In genomic region chr16:35715771-35716170, GRCm38 (mm10) we compare ENCODE assay signal across 16 mouse cellular contexts. TPM values are rescaled to one million over a fixed set of nuclear protein-coding genes. Genes with fewer than 3 reads are reported as not detected.
DNase-seq lines count a peak whose midpoint lies in the region; ATAC-seq and TF ChIP-seq lines count a peak whose summit lies in the region.
"Had no signal": no experiment of that assay in that cellular context is flagged by ENCODE, and none has a peak within 500 bp of the region (broad histone marks: within the 10 kb centered on the region; RNA-seq: fewer than 3 reads in every experiment).

No protein-coding gene starts in this region.

- peaks cover 4% of the 10 kb centered on the region for H3K36me3 ChIP-seq in hindbrain, postnatal 0 days (ENCODE audit: insufficient read depth, low read length)
- H3K36me3 ChIP-seq in hindbrain, embryonic 10.5 days: peaks cover 18% of the 10 kb centered on the region
- peaks cover 9% of the 10 kb centered on the region for H3K36me3 ChIP-seq in midbrain, postnatal 0 days (ENCODE audit: insufficient read depth, low read length)

- no peaks in the 10 kb centered on the region for H3K27me3 ChIP-seq in hindbrain, postnatal 0 days (ENCODE audit: insufficient read depth, low read length)
- no peaks in the 10 kb centered on the region for H3K27me3 ChIP-seq in hindbrain, embryonic 10.5 days (ENCODE audit: insufficient read depth, poor library complexity, severe bottlenecking)
- H3K27me3 ChIP-seq in midbrain, postnatal 0 days (ENCODE audit: insufficient read depth, low read length): no peaks in the 10 kb centered on the region
- H3K27me3 ChIP-seq: embryonic facial prominence, embryonic 12.5 days; forebrain, embryonic 13.5 days; forebrain, embryonic 15.5 days had no signal

- ATAC-seq in hindbrain, postnatal 0 days: no peak
- ATAC-seq in midbrain, postnatal 0 days (ENCODE audit: low FRiP score): no peak
- ATAC-seq: forebrain, embryonic 13.5 days had no signal

- no peak for TF ChIP-seq CTCF in hindbrain, postnatal 0 days (IDR thresholded peaks at IDR 0.05; ENCODE audit: low read depth)
- TF ChIP-seq CTCF in midbrain, postnatal 0 days (IDR thresholded peaks at IDR 0.05): no peak

- no peaks in the 10 kb centered on the region for H3K9me3 ChIP-seq in hindbrain, postnatal 0 days (ENCODE audit: low read length)
- peaks cover 2% of the 10 kb centered on the region; the same call in 1 of the 2 replicates for H3K9me3 ChIP-seq in hindbrain, embryonic 10.5 days
- H3K9me3 ChIP-seq in midbrain, postnatal 0 days (ENCODE audit: low read length): no peaks in the 10 kb centered on the region
- H3K9me3 ChIP-seq: embryonic facial prominence, embryonic 10.5 days; embryonic facial prominence, embryonic 12.5 days; forebrain, embryonic 13.5 days; forebrain, embryonic 15.5 days had no signal

- DNase-seq in adrenal gland, adult 2 months: peak; percentile 52
- no peak for DNase-seq in adrenal gland, postnatal 25 days
- DNase-seq in hindbrain, postnatal 0 days (ENCODE audit: low spot score): no peak
- DNase-seq in hindbrain, embryonic 10.5 days (ENCODE audit: low spot score): no peak
- DNase-seq in adrenal gland, postnatal 14 days: peak; percentile 64
- DNase-seq in mesoderm, embryonic 11.5 days (ENCODE audit: low read depth, low spot score): peak; percentile 49
- DNase-seq in midbrain, postnatal 0 days (ENCODE audit: low spot score): no peak
- DNase-seq in spleen, postnatal 14 days (ENCODE audit: low spot score in 2 of 2): no peak
- DNase-seq: cerebellum, adult 11-12 months; cerebellum, adult 2 months; cerebellum, adult 9-10 months; forebrain, postnatal 0 days had no signal

- 88% methylated on average over 5 of the region's 5 CpGs for WGBS in hindbrain, postnatal 0 days
- 91% methylated on average over 5 of the region's 5 CpGs for WGBS in hindbrain, embryonic 10.5 days
- 86% methylated on average over 5 of the region's 5 CpGs for WGBS in midbrain, postnatal 0 days

- H3K4me1 ChIP-seq in hindbrain, postnatal 0 days (ENCODE audit: insufficient read depth, low read length): no peaks in the 10 kb centered on the region
- H3K4me1 ChIP-seq in hindbrain, embryonic 10.5 days (replicated peaks): peaks cover 13% of the 10 kb centered on the region
- H3K4me1 ChIP-seq in midbrain, postnatal 0 days (ENCODE audit: insufficient read depth, low read length): peaks cover 3% of the 10 kb centered on the region; the same call in 1 of the 2 replicates

- H3K9ac ChIP-seq in hindbrain, postnatal 0 days (replicated peaks; ENCODE audit: low read length): no peak overlapping the region
- no peak overlapping the region for H3K9ac ChIP-seq in midbrain, postnatal 0 days (replicated peaks; ENCODE audit: low read length, poor library complexity, severe bottlenecking)
- H3K9ac ChIP-seq: embryonic facial prominence, embryonic 12.5 days; forebrain, embryonic 13.5 days; forebrain, embryonic 15.5 days; forebrain, postnatal 0 days had no signal

- 0 out of 2 replicates have a peak overlapping the region, but pooled peaks have one; percentile 41 for H3K27ac ChIP-seq in hindbrain, postnatal 0 days
- no peak overlapping the region for H3K27ac ChIP-seq in hindbrain, embryonic 10.5 days
- no peak overlapping the region for H3K27ac ChIP-seq in midbrain, postnatal 0 days (ENCODE audit: low read depth, low read length)
- H3K27ac ChIP-seq: embryonic facial prominence, embryonic 10.5 days; embryonic facial prominence, embryonic 12.5 days; forebrain, embryonic 13.5 days had no signal

- no peak overlapping the region for H3K4me3 ChIP-seq in hindbrain, postnatal 0 days (ENCODE audit: low read length)
- H3K4me3 ChIP-seq in hindbrain, embryonic 10.5 days: no peak overlapping the region
- H3K4me3 ChIP-seq in midbrain, postnatal 0 days (ENCODE audit: low read depth, low read length): no peak overlapping the region
- H3K4me3 ChIP-seq: embryonic facial prominence, embryonic 10.5 days; embryonic facial prominence, embryonic 12.5 days; forebrain, embryonic 13.5 days; forebrain, embryonic 15.5 days had no signal

- no peak overlapping the region for H3K4me2 ChIP-seq in hindbrain, postnatal 0 days (ENCODE audit: low read depth, low read length)
- no peak overlapping the region for H3K4me2 ChIP-seq in midbrain, postnatal 0 days (ENCODE audit: low read depth, low read length, poor library complexity, severe bottlenecking)
- H3K4me2 ChIP-seq: embryonic facial prominence, embryonic 12.5 days; forebrain, embryonic 13.5 days; forebrain, embryonic 15.5 days had no signal

RNA-seq across cellular contexts. Expression of gene Dirc2, which starts 53.4 kb away (rescaled TPM):
- 10 to 100 TPM; 21.3 to 41.0 TPM for total RNA-seq in adrenal gland, adult 2 months (2021)
- 27.5 and 32.1 TPM in 2 replicates for polyA plus RNA-seq in adrenal gland, adult 2 months (2012; rRNA removed)
- 28.1 and 34.0 TPM in 2 replicates for total RNA-seq in adrenal gland, postnatal 25 days (2021)
- total RNA-seq in hindbrain, postnatal 0 days (2014; rRNA removed): 70.8 and 80.8 TPM in 2 replicates
- 34.1 and 35.5 TPM in 2 replicates for polyA plus RNA-seq in hindbrain, postnatal 0 days (2015; fragmentation: Nextera tagmentation; extraction: Ambion mirVana)
- polyA plus RNA-seq in hindbrain, embryonic 10.5 days (2016; fragmentation: Nextera tagmentation; extraction: Ambion mirVana): 15.2 and 17.3 TPM in 2 replicates
- 28.3 and 32.9 TPM in 2 replicates for total RNA-seq in adrenal gland, postnatal 14 days (2021)
- total RNA-seq in midbrain, postnatal 0 days (2014; rRNA removed): 84.3 and 87.8 TPM in 2 replicates
- polyA plus RNA-seq in midbrain, postnatal 0 days (2015; fragmentation: Nextera tagmentation; extraction: Ambion mirVana): 31.1 and 35.2 TPM in 2 replicates

RNA-seq across cellular contexts. Expression of gene Hspbap1, which starts 54.4 kb away (rescaled TPM):
- 1 to 10 TPM; 3.5 to 7.0 TPM for total RNA-seq in adrenal gland, adult 2 months (2021)
- 1.8 and 2.3 TPM in 2 replicates for polyA plus RNA-seq in adrenal gland, adult 2 months (2012; rRNA removed)
- 5.2 and 8.0 TPM in 2 replicates for total RNA-seq in adrenal gland, postnatal 25 days (2021)
- total RNA-seq in hindbrain, postnatal 0 days (2014; rRNA removed): 5.0 and 7.9 TPM in 2 replicates
- polyA plus RNA-seq in hindbrain, postnatal 0 days (2015; fragmentation: Nextera tagmentation; extraction: Ambion mirVana): 4.4 and 5.8 TPM in 2 replicates
- polyA plus RNA-seq in hindbrain, embryonic 10.5 days (2016; fragmentation: Nextera tagmentation; extraction: Ambion mirVana): 24.1 and 25.0 TPM in 2 replicates
- total RNA-seq in adrenal gland, postnatal 14 days (2021): 5.3 and 6.0 TPM in 2 replicates
- total RNA-seq in midbrain, postnatal 0 days (2014; rRNA removed): 5.2 and 5.3 TPM in 2 replicates
- polyA plus RNA-seq in midbrain, postnatal 0 days (2015; fragmentation: Nextera tagmentation; extraction: Ambion mirVana): 4.7 and 5.0 TPM in 2 replicates

Comparison
In these comparisons a context has a peak if more than half of its experiments do, and no peak if none do; other contexts are left out.
1. DNase-seq: peak in adrenal gland, adult 2 months (single experiment), adrenal gland, postnatal 14 days (single experiment) and mesoderm, embryonic 11.5 days (single experiment); none in adrenal gland, postnatal 25 days (single experiment), hindbrain, postnatal 0 days (single experiment), hindbrain, embryonic 10.5 days (single experiment), midbrain, postnatal 0 days (single experiment) and spleen, postnatal 14 days (0 of 2).